Mouse (Mus musculus) urinary bladder, adult 18-20 months (tissue): ENCODE measurements at regions not wholly inside any gene's neighbourhood (a gene's known extent, or its start where the extent isn't known, plus 50 kb on each side); places are given as distances from the start of the nearest gene placed in this dataset.
A peak's percentile ranks its signal among the peaks of the same experiment; 100 is the strongest.

Experiments used
- DNase-seq, 2 experiments: peaks; one replicate each; pipeline ENCODE4 v3.0.0; 2022; ENCODE audit warnings: low spot score in 2 of 2, mixed read lengths in 2 of 2

GRCm38 (mm10) chr5:28567341-28567905 is 100.4 kb upstream of the Shh start:
- DNase-seq: no peak

- DNase-seq: no peak
Observed at GRCm38 (mm10) chr5:28563401-28563800, 96.3 kb upstream of the Shh start.

- no peak for DNase-seq
Observed at GRCm38 (mm10) chr5:28562917-28563316, 95.9 kb upstream of the Shh start.

- no peak for DNase-seq
Observed at GRCm38 (mm10) chr5:28553543-28553942, 86.5 kb upstream of the Shh start.

- peak in 1 of 2 experiments; percentile 50 for DNase-seq
Observed at GRCm38 (mm10) chr5:28530202-28530855, 63.3 kb upstream of the Shh start.

- DNase-seq: no peak
Observed at GRCm38 (mm10) chr5:28526435-28526834, 59.4 kb upstream of the Shh start.

GRCm38 (mm10) chr5:28520800-28521707 is 54.0 kb upstream of the Shh start:
- no peak for DNase-seq

- no peak for DNase-seq
Observed at GRCm38 (mm10) chr5:28519059-28519543, 52.0 kb upstream of the Shh start.
